Mouse (Mus musculus): ENCODE data around the gene Slc1a2.

DNA sequence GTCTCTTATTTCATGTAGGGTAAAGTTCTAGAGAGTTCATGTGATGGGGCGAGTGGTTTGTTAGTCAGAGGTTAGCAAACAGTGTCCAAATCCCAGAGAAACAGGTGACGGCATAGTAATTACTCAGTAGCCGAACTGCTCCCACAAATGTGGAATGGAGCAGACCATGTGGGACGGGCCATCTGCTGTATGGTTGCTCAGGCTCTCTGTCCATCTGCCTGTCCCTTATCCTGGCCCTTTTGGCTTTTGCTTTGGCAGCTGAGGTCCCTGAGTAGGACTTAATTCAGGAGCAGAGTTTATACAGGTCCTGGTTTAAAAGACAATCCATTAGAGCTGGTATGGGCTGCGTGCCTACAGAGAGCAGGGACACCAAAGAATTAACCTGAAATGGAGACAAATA is 36.3 kb upstream of the Slc1a2 start:
- TF ChIP-seq POLR2A (IDR thresholded peaks at IDR 0.05; ENCODE audit: low read depth, low read length) (no peak), ZMIZ1 (IDR thresholded peaks at IDR 0.05; ENCODE audit: low read depth, low read length) (no peak), MAFK (IDR thresholded peaks at IDR 0.05; ENCODE audit: insufficient replicate concordance, low read length) (no peak), RAD21 (IDR thresholded peaks at IDR 0.05; ENCODE audit: low read depth, low read length) (no peak), SIN3A (IDR thresholded peaks at IDR 0.05; ENCODE audit: low read length) (no peak), GABPA (IDR thresholded peaks at IDR 0.05; ENCODE audit: insufficient replicate concordance, low read depth, low read length) (no peak), MEF2A (IDR thresholded peaks at IDR 0.05; ENCODE audit: borderline replicate concordance, low read depth, low read length) (no peak), CTCF (conservative IDR thresholded peaks at IDR 0.05 in 1 of 2, IDR thresholded peaks at IDR 0.05 in 1 of 2; ENCODE audit: low read depth in 2 of 2, low read length in 2 of 2) (no peak)
